Mouse (Mus musculus) liver, embryonic 11.5 days (tissue): ENCODE measurements around the gene Nus1. TPM values are rescaled to one million over a fixed set of nuclear protein-coding genes. Genes with fewer than 3 reads are reported as not detected.

Source experiments
- ATAC-seq: fragments of 200-750 bp; cut with Nextera tagmentation; replicated peaks from 2 replicates; pipeline ENCODE4 v1.8.0; 2017; ENCODE audit warnings: moderate number of reproducible peaks, mild to moderate bottlenecking, moderate TSS enrichment, moderate library complexity; ENCODE audit not compliant: low FRiP score
- DNase-seq: peaks from one replicate; pipeline ENCODE4 v3.0.0-alpha.2; 2017; ENCODE audit warnings: low spot score
- H3K27ac ChIP-seq: fragments of 300-500 bp; sonication (generic); 2 replicates; pipeline ENCODE4 v1.5.1; 2014; ENCODE audit warnings: mild to moderate bottlenecking, low read depth, low read length, control low read depth
- H3K27me3 ChIP-seq: fragments of 300-500 bp; sonication (generic); replicated peaks from 2 replicates; pipeline ENCODE4 v1.6.1; 2014; ENCODE audit warnings: low read length, mixed read lengths; ENCODE audit not compliant: control insufficient read depth, insufficient read depth
- H3K36me3 ChIP-seq: fragments of 300-500 bp; sonication (generic); 2 replicates; pipeline ENCODE4 v1.6.1; 2014; ENCODE audit warnings: mild to moderate bottlenecking, low read length, moderate library complexity, mixed read lengths; ENCODE audit not compliant: control insufficient read depth, insufficient read depth
- H3K4me1 ChIP-seq: fragments of 300-500 bp; sonication (generic); replicated peaks from 2 replicates; pipeline ENCODE4 v1.6.1; 2014; ENCODE audit warnings: low read length, mixed read lengths; ENCODE audit not compliant: control insufficient read depth, insufficient read depth
- H3K4me2 ChIP-seq: fragments of 300-500 bp; sonication (generic); 2 replicates; pipeline ENCODE4 v1.6.1; 2014; ENCODE audit warnings: mild to moderate bottlenecking, control low read depth, moderate library complexity
- H3K4me3 ChIP-seq: fragments of 300-500 bp; sonication (generic); 2 replicates; pipeline ENCODE4 v1.5.1; 2014; ENCODE audit warnings: low read depth, low read length, control low read depth
- H3K9ac ChIP-seq: fragments of 300-500 bp; sonication (generic); 2 replicates; pipeline ENCODE4 v1.6.1; 2014; ENCODE audit warnings: low read depth, low read length, control low read depth
- H3K9me3 ChIP-seq: fragments of 300-500 bp; sonication (generic); 2 replicates; pipeline ENCODE4 v1.6.1; 2016; ENCODE audit warnings: low read length, inconsistent platforms, mixed read lengths; ENCODE audit not compliant: control insufficient read depth
- WGBS: fragments of 180-500 bp; shearing (Covaris S2); extraction: QIAGEN DNeasy Blood & Tissue Kit; methylation state at CpG from one replicate; pipeline ENCODE4 v1.1.7; 2014; 5-methylcytosine and 5-hydroxymethylcytosine counted together
- polyA plus RNA-seq: library from polyadenylated mRNA; unstranded; fragments of >200 nt; fragmentation: Nextera tagmentation; extraction: Ambion mirVana; gene quantifications from 2 replicates; pipeline ENCODE4 v1.2.1, GENCODE M21; 2014

Nus1 gene
- polyA plus RNA-seq, 1 experiment from 2014 or later: 16.1 TPM

- Histone ChIP-seq H3K9me3 (no peaks in the 10 kb centered on the region), H3K9ac (no peak overlapping the region), H3K4me3 (no peak overlapping the region), H3K27ac (no peak overlapping the region), H3K4me2 (no peak overlapping the region), H3K4me1 (peaks cover 16% of the 10 kb centered on the region), H3K27me3 (no peaks in the 10 kb centered on the region), H3K36me3 (no peaks in the 10 kb centered on the region)
- 85% methylated on average over 6 of the region's 6 CpGs for WGBS
- ATAC-seq (no peak), DNase-seq (no peak)
Observed at GRCm38 (mm10) chr10:52421716-52422115, 4.4 kb downstream of the Nus1 start.

DNA sequence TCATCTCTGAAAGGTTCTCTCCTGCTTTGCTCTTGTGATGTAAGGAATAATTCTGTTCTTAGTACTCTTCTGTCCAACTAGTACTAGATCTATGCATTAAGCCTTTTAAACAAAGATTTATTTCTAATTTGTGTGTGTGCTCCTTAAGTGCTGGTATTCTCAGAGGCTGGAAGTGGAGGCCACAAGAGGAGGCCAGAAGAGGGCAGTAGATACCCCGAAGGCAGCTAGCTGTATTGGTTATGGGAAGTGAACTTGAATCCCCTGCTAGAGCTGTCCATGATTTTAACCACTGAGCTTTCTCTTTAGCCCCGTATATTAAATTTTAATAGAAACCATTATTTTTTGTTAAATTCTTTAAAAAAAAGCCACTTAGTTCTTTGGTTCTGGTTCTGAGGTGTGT is 5.8 kb downstream of the Nus1 start:
- no peak overlapping the region for H3K4me2 ChIP-seq
- H3K9me3 ChIP-seq: no peaks in the 10 kb centered on the region
- peaks cover 15% of the 10 kb centered on the region for H3K4me1 ChIP-seq
- H3K27ac ChIP-seq: no peak overlapping the region
- no peaks in the 10 kb centered on the region for H3K36me3 ChIP-seq
- no peak overlapping the region for H3K4me3 ChIP-seq
- DNase-seq (no peak), ATAC-seq (no peak)
- no peak overlapping the region for H3K9ac ChIP-seq
- H3K27me3 ChIP-seq: no peaks in the 10 kb centered on the region
- 67% methylated on average over 2 of the region's 2 CpGs for WGBS

DNA sequence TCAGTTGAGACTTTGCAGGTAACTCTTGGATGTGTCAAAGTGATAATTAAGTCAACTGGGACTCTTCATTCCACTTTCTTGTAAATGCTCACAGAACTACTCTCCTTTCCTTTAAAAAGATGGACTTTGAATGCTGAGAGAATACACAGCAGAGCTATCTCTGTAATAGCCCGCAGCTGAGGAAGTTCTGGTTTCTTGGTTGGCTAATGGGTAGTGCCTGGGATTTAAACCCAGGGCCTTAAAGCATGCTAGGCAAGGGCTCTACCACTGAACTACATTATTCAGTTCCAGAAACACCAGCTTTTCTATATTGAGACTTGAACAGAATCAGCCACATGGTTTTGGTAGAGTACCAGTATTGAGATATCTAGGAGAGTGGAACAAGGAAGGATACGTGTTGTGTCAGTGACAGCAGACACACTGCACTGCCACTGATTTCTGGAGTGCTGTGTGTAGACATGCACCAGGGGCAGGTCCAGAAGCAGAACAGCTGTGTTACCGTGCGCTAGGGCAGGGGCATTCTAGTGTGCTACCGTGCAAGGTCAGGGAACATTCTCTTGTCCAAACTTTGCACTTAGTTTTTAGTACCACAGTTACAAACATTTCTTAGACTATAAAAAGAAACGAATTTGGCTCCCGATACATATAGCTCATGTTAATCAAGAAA is 9.1 kb downstream of the Nus1 start:
- peaks cover 12% of the 10 kb centered on the region; the same call in 1 of the 2 replicates for H3K36me3 ChIP-seq
- WGBS: 85% methylated on average over 7 of the region's 7 CpGs
- no peak overlapping the region for H3K4me3 ChIP-seq
- no peak for DNase-seq
- no peaks in the 10 kb centered on the region for H3K9me3 ChIP-seq
- H3K27me3 ChIP-seq: no peaks in the 10 kb centered on the region
- no peak overlapping the region for H3K9ac ChIP-seq
- no peak overlapping the region for H3K4me2 ChIP-seq
- peaks cover 2% of the 10 kb centered on the region; the same call in 1 of the 2 replicates for H3K4me1 ChIP-seq
- ATAC-seq: no peak
- no peak overlapping the region for H3K27ac ChIP-seq

DNA sequence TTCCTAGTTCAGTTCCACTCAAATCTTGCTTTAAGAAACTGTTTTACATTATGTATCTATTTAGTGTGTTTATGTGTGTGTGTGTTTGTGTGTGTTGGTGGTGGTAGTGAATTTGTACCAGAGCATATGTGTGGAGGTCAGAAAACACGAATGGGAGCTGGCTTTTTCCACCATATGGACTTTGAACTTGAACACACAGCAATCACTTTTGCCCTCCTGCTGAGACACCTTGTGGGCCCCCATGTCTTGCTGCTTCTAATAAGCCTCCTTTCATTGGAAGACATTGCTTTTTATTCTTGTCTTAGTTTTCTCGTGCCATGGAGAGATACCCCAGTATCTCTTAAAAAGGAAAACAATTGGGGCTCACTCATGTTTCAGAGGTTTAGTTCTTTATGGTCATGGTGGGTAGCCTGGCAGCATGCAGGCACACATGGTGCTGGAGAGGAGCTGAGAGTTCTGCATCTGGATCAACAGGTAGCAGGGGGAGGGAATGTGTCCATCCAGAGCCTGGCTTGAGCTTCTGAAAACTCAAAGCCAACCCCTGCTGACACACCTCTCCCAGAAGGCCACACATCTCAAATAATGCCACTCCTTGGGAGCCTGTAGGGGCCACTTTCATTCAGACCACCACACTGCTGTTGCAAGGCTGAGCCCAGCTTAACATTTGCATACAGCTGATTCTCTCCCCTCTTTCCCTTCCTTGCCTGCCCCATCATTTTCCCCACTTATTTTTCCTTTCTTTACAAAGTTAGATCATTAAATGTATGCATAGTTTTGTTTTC is 10.5 kb downstream of the Nus1 start:
- no peaks in the 10 kb centered on the region for H3K9me3 ChIP-seq
- DNase-seq (no peak), ATAC-seq (no peak)
- 76% methylated on average over 2 of the region's 2 CpGs for WGBS
- no peak overlapping the region for H3K27ac ChIP-seq
- no peaks in the 10 kb centered on the region for H3K4me1 ChIP-seq
- H3K9ac ChIP-seq: no peak overlapping the region
- H3K27me3 ChIP-seq: no peaks in the 10 kb centered on the region
- peaks cover 12% of the 10 kb centered on the region; the same call in 1 of the 2 replicates for H3K36me3 ChIP-seq
- H3K4me3 ChIP-seq: no peak overlapping the region
- H3K4me2 ChIP-seq: no peak overlapping the region

GRCm38 (mm10) chr10:52430953-52431352 is 13.6 kb downstream of the Nus1 start:
- no peaks in the 10 kb centered on the region for H3K9me3 ChIP-seq
- peaks cover 21% of the 10 kb centered on the region for H3K36me3 ChIP-seq
- DNase-seq: no peak
- H3K4me1 ChIP-seq: no peaks in the 10 kb centered on the region
- no peaks in the 10 kb centered on the region for H3K27me3 ChIP-seq
- no peak for ATAC-seq
- no peak overlapping the region for H3K9ac ChIP-seq
- 90% methylated on average over 1 of the region's 1 CpGs for WGBS
- no peak overlapping the region for H3K4me3 ChIP-seq
- no peak overlapping the region for H3K27ac ChIP-seq
- no peak overlapping the region for H3K4me2 ChIP-seq

DNA sequence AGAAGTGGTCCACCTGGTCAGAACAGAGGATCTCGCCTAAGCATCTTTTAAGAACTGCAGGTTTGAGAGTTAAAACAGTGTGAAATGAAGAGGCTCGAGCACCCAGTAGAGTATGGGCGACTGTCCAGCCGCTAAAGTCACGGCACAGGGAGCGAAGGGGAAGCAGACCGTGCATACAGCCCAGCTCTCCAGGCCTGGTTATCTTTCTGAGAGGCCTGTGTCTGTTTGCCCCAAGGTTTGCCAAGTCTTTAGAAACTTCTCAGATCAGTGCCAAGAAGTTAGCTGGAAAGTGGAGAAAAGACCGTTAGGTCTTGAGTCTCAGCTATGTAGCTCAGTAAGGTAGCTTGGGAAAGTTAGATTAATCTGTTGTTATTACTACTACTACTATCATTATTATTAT is 17.5 kb downstream of the Nus1 start:
- ATAC-seq: no peak
- Histone ChIP-seq H3K4me1 (no peaks in the 10 kb centered on the region), H3K9me3 (no peaks in the 10 kb centered on the region), H3K9ac (no peak overlapping the region), H3K36me3 (peaks cover 28% of the 10 kb centered on the region), H3K4me2 (no peak overlapping the region), H3K4me3 (no peak overlapping the region), H3K27ac (no peak overlapping the region), H3K27me3 (no peaks in the 10 kb centered on the region)
- no peak for DNase-seq
- WGBS: 94% methylated on average over 8 of the region's 8 CpGs

DNA sequence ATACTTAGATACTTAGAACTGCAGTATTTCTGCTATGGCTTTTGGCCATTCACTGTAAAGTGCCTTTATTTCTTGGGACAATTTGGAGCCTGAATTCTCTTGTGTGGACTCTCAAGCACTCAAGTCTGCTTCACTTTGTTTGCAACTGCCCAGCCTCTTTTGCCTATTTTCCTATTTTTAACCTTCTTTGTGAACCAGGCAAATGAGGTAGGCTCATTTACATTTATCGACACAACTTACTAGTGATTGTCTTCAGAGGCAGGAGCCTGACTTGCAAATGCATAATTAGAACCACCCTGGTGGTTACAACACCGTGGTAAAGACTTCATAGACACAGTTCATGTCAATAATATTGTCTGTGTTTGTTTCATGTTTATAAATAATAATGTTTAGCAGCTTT is 43.3 kb downstream of the Nus1 start:
- no peak overlapping the region for H3K4me2 ChIP-seq
- no peak overlapping the region for H3K4me3 ChIP-seq
- H3K9me3 ChIP-seq: no peaks in the 10 kb centered on the region
- no peak overlapping the region for H3K9ac ChIP-seq
- no peaks in the 10 kb centered on the region for H3K27me3 ChIP-seq
- H3K4me1 ChIP-seq: no peaks in the 10 kb centered on the region
- DNase-seq (no peak), ATAC-seq (no peak)
- H3K36me3 ChIP-seq: no peaks in the 10 kb centered on the region
- no peak overlapping the region for H3K27ac ChIP-seq
- 68% methylated on average over 2 of the region's 2 CpGs for WGBS

DNA sequence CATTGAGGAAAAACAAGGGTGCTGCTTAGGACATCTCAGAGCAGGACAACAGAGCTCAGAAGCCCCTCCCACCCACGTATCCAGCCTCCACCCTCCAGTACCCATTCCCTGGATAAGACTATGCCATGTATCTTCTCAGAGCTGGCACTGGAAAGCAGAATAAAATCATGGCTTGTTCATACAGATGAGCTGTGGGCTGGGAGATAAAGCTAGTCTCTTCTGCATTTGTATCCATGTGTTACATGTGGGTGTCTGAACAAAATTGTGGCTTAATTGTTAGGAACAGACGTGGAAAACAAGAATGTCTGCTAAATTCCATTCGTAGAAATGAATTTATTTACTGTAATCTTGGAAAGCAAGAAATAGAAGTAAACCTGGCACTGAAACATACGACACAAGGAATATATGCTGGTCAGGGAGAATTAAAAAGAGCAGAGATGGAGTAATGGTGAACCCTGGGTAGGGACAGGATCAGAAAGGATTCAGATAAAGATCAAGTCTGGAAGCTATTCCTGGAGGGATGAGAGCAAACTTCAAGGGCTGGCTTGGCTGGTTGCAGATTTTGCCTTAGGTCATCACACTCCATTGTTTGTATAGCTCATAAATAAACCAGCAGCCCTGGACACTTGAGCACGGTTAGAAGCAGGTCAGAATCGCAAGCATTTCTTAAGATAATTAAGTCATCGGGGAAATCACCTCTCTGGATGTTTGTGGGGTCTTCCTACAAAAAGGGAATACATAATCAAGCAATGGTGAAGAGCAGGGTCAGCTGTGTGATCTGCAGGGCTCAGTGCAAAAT is 46.8 kb downstream of the Nus1 start:
- no peaks in the 10 kb centered on the region for H3K9me3 ChIP-seq
- no peaks in the 10 kb centered on the region for H3K27me3 ChIP-seq
- 71% methylated on average over 7 of the region's 7 CpGs for WGBS
- no peak for DNase-seq
- no peaks in the 10 kb centered on the region for H3K4me1 ChIP-seq
- H3K9ac ChIP-seq: no peak overlapping the region
- no peaks in the 10 kb centered on the region for H3K36me3 ChIP-seq
- no peak overlapping the region for H3K4me2 ChIP-seq
- no peak for ATAC-seq
- no peak overlapping the region for H3K4me3 ChIP-seq
- no peak overlapping the region for H3K27ac ChIP-seq
